Comparison of ENCODE assay signal across 13 mouse cellular contexts in genomic region chr3:157024580-157024979, GRCm38 (mm10).
"Had no signal": no experiment of that assay in that cellular context is flagged by ENCODE, and none has a peak within 500 bp of the region (broad histone marks: within the 10 kb centered on the region; RNA-seq: fewer than 3 reads in every experiment).

No protein-coding gene starts in this region.

- H3K4me3 ChIP-seq: limb, embryonic 15.5 days; midbrain, embryonic 10.5 days; myocyte; neural tube, embryonic 15.5 days had no signal

- H3K27me3 ChIP-seq: limb, embryonic 15.5 days; neural tube, embryonic 15.5 days had no signal

- DNase-seq: kidney, adult 11 months; layer of hippocampus, adult 9-11 months; layer of hippocampus, postnatal 36 days; lung, adult 2 months; lung, postnatal 10 days; lung, postnatal 4 days; right cerebral cortex, adult 18-20 months; right cerebral cortex, postnatal 25 days; thymus, postnatal 4 days had no signal

- H3K4me1 ChIP-seq: limb, embryonic 15.5 days; midbrain, embryonic 10.5 days; neural tube, embryonic 15.5 days had no signal

- H3K4me2 ChIP-seq: limb, embryonic 15.5 days; neural tube, embryonic 15.5 days had no signal

- H3K9ac ChIP-seq: limb, embryonic 15.5 days; neural tube, embryonic 15.5 days had no signal

- H3K9me3 ChIP-seq: limb, embryonic 15.5 days; midbrain, embryonic 10.5 days; neural tube, embryonic 15.5 days had no signal

- H3K36me3 ChIP-seq: limb, embryonic 15.5 days; midbrain, embryonic 10.5 days; neural tube, embryonic 15.5 days had no signal

- H3K27ac ChIP-seq: limb, embryonic 15.5 days; midbrain, embryonic 10.5 days; neural tube, embryonic 15.5 days had no signal
